Mouse (Mus musculus) brown adipose tissue, adult 24 weeks (tissue): ENCODE measurements around the gene Pnmal1. TPM values are rescaled to one million over a fixed set of nuclear protein-coding genes. Genes with fewer than 3 reads are reported as not detected.

Source experiments
- H3K27ac ChIP-seq: fragments of 200-500 bp; replicated peaks from 2 replicates; pipeline ENCODE4 v1.5.1; 2012; ENCODE audit warnings: low read depth, mild to moderate bottlenecking, low read length
- H3K4me1 ChIP-seq: fragments of 200-500 bp; 2 replicates; pipeline ENCODE4 v1.6.1; 2012; ENCODE audit warnings: low read length, mixed read lengths; ENCODE audit not compliant: control insufficient read depth, insufficient read depth, insufficient read length
- H3K4me3 ChIP-seq: fragments of 200-500 bp; 2 replicates; pipeline ENCODE4 v1.5.1; 2012; ENCODE audit warnings: low read depth, mild to moderate bottlenecking, low read length, moderate library complexity; ENCODE audit not compliant: insufficient read depth
- polyA plus RNA-seq: library from polyadenylated mRNA; stranded (reverse); fragments of >200 nt; gene quantifications from 2 replicates; pipeline ENCODE4 v1.2.4, GENCODE M21; 2012; ENCODE audit not compliant: missing spikeins, insufficient read depth, insufficient read length

Pnmal1 gene
- polyA plus RNA-seq, 1 experiment: not detected

- no peak overlapping the region for H3K27ac ChIP-seq
- H3K4me3 ChIP-seq: peak overlapping the region; percentile 41
- peaks cover 2% of the 10 kb centered on the region; the same call in 1 of the 2 replicates for H3K4me1 ChIP-seq
Measured at GRCm38 (mm10) chr7:16994400-16994799, 34.9 kb downstream of the Pnmal1 start.

DNA sequence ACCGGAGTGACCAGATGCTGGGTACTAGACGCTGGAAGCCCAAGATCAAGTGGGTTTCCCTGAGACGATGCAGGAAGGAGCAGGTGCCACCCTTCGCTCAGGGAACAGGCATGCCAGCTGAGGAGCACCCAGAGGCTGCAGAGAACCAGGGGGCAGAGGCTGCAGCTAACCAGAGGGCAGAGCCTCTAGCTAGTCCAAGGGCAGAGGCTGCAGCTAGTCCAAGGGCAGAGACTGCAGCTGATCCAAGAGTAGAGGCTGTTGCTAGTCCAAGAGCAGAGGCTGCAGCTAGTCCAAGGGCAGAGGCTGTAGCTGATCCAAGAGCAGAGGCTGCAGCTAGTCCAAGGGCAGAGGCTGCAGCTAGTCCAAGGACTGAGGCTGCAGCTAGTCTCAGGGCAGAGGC, 35.9 kb downstream of the Pnmal1 start:
- no peak overlapping the region for H3K27ac ChIP-seq
- no peak overlapping the region for H3K4me3 ChIP-seq

DNA sequence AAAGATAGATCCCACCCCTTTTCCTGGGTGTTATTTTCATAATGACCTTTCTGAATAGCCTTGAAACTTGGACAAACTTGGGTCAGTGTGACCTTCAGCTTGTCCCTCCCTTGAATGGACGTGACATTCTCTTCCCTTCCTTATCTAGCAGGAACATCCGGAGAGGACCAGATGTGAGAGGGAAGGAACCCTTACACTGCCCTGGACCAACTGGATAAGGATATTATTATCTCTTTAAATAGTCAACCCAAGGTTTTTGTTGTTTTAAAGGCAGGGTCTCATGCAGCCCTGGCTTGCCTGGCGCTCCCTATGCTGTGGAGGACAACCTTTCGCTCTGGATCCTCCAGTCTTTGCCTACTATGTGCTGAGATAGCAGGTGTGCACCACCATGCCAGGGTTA, 39.8 kb downstream of the Pnmal1 start:
- no peak overlapping the region for H3K4me3 ChIP-seq
- H3K27ac ChIP-seq: no peak overlapping the region
- peaks cover 5% of the 10 kb centered on the region for H3K4me1 ChIP-seq

More for the DNA sequence above, 35.9 kb downstream of the Pnmal1 start:
- H3K4me1 ChIP-seq: peaks cover 2% of the 10 kb centered on the region; the same call in 1 of the 2 replicates

- Histone ChIP-seq H3K27ac (no peak overlapping the region), H3K4me1 (peaks cover 7% of the 10 kb centered on the region), H3K4me3 (no peak overlapping the region)
Measured at GRCm38 (mm10) chr7:16999650-17000049, 40.2 kb downstream of the Pnmal1 start.

- Histone ChIP-seq H3K4me3 (no peak overlapping the region), H3K27ac (0 out of 2 replicates have a peak overlapping the region, but pooled peaks have one; percentile 8), H3K4me1 (peaks cover 7% of the 10 kb centered on the region)
Measured at GRCm38 (mm10) chr7:17002375-17003195, 43.1 kb downstream of the Pnmal1 start.

DNA sequence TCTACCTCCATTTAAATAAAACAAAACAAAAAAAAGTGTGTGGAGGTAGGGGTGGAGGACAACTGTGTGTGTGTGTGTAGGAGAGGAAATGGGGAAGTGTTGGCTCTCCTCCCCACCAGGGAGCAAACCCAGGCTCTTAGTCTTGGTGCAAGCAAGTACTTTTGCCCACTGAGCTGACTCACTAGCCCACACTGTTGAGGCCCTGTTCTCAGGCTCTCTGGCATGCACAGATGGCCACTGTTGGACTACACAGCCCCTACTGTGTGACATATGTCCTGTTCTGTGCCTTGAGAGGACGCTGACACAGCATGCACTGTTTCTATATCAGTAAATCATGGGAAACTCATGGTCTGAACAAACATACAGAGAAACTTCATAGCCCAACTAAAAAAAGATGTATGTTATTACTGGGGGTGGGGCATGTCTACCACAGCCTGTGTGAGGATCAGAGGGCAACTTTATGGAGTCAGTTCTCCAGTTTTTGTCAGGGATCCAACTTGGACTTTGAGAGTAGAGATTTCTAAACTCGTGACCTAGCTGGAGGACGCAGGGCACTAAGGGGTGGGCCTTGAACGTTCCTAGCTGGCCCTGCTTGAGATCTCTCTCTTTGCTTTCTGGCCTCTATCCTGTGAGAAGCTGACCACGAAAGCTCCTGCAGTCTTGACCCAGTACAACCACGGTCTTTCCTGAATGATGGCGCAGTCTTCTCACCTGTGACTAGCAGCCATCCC, 43.9 kb downstream of the Pnmal1 start:
- Histone ChIP-seq H3K4me1 (peaks cover 7% of the 10 kb centered on the region), H3K27ac (peak overlapping the region; percentile 39; the same call in 1 of the 2 replicates), H3K4me3 (no peak overlapping the region)

DNA sequence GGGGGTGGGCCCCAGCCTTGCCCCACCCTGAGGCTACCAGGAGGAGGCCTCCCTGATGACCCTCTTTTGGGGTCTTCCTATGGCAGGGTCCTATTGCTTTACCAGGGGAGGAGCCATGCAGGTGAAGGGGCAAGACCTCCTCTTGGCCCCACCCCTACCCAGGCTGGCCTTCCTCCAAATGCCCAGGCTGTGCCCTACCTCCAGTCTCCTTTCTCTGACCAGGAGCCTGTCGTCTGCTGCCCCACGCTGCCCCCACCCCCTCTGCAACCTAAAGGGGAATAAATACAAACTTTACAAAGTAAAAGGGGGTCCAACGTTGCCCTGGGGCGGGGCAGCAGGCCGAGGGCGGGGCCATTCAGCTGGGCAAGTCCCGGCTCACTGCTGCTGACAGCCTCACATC, 45.2 kb downstream of the Pnmal1 start:
- Histone ChIP-seq H3K27ac (no peak overlapping the region), H3K4me1 (peaks cover 7% of the 10 kb centered on the region), H3K4me3 (no peak overlapping the region)

DNA sequence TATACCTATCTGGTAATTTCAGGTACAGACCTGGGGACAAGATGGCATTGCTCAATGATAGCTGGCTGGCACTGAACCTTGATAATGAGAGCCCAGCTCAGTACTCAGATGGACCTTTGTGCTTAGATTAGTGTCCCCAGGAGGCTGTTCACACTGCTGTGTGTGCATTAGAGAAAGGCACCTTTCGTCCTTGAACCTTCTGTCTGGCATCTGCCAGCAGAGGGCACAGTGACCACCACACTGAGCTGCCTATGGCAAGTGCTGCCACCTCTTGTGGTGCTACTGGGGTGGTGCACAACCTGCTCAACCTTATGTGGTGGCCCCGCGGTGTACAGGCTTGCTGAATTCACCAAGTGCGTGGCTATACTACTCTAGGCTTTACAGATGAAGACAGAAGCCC, 47.8 kb downstream of the Pnmal1 start:
- Histone ChIP-seq H3K4me3 (no peak overlapping the region), H3K27ac (no peak overlapping the region), H3K4me1 (peaks cover 7% of the 10 kb centered on the region)

DNA sequence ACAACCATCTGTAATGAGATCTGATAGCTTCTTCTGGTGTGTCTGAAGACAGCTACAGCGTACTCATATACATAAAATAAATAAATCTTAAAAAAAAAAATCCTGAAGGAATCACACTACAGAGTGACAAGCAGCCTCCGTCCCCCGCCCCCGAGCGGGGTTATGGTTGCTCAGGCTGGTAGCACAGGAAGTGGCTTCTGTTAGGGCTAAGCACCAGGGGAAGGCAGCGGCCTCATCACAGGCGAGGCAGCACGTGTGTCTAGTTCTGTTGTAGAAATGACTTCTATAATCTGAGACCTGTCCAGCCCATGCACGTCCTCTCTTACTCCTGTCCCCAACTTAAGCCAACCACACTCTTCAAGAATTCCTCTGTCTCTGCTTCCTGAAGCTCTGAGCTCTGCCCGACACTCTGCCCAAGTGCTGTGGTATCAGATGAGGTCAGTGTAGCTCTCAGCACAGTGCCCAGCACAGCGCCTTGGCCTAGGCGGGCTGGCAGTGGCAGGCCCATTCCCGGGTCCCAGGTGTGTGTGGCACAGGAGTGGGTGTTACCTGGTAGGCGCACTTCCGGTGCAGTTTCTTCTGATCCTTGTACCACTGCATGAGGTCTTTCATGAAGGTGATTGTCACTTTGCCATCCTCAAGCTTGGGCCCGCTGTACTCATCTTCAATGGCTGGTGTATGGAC, 50.0 kb downstream of the Pnmal1 start:
- no peak overlapping the region for H3K27ac ChIP-seq
- H3K4me1 ChIP-seq: no peaks in the 10 kb centered on the region; the same call in none of the 2 replicates
- no peak overlapping the region for H3K4me3 ChIP-seq

DNA sequence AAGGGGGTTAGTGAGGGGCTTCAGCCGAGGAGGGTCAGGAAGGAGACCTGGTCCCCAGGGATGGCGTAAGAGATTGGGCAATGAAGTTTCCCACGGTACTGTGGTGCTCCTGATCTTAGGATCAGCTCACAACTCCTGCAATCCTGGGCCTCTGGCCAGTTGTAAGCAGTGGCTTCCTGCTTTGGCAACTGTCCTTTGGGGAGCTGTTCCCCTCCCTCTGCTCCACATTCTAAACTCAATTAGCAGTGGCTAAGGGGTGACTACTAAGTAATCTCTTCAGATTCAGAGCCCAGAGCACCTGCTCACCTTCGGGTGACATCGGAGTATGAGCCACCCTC, 50.5 kb downstream of the Pnmal1 start:
- H3K4me1 ChIP-seq: no peaks in the 10 kb centered on the region; the same call in none of the 2 replicates
- no peak overlapping the region for H3K27ac ChIP-seq
- H3K4me3 ChIP-seq: no peak overlapping the region

DNA sequence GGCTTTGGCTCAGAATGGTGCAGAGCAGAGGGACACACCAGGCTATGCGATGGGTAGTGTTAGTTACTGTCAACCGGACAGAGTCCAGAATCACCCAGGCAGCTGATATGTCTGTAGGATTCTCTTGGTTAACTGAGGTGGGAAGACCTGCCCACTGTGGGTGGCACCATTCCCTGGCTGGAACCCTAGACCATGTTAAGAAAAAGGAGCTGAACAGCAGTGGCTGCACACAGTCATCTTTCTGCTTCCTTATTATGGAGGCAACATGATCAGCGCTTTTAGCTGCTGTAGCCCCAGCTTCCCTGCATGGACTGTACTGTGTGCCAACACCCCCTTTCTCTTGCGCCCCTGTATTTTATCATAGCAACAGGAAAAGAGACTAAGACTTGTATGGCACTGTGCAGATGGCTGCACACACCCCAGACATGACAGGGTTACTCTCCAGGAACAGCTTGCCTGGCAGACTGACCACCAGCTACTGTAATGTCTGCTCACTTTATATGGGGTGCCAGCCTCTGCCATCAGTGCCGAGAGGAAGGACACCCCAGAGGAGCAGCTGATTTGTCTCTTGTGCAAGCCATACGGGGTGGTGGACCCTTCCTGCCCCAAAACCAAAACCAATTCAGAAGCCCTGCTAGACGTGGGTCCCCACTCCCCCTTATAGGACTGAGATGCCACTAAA, 52.6 kb downstream of the Pnmal1 start:
- Histone ChIP-seq H3K4me1 (no peaks in the 10 kb centered on the region; the same call in none of the 2 replicates), H3K4me3 (no peak overlapping the region), H3K27ac (no peak overlapping the region)

Other genes with a start within 250 kb of the Pnmal1 start
- gene Ceacam9, start 237.8 kb upstream of the Pnmal1 start, polyA plus RNA-seq: not detected in 2 replicates
- 80.6 and 87.2 TPM in 2 replicates for gene Ap2s1, start 221.3 kb upstream of the Pnmal1 start, polyA plus RNA-seq
- gene Slc1a5, start 178.3 kb upstream of the Pnmal1 start, polyA plus RNA-seq: 297 and 414 TPM in 2 replicates
- gene Strn4, start 143.8 kb upstream of the Pnmal1 start, polyA plus RNA-seq: 19.4 and 21.5 TPM in 2 replicates
- 8.4 and 11.1 TPM in 2 replicates for gene Fkrp, start 142.9 kb upstream of the Pnmal1 start, polyA plus RNA-seq
- 8.5 and 11.3 TPM in 2 replicates for gene Prkd2, start 116.8 kb upstream of the Pnmal1 start, polyA plus RNA-seq
- 0.79 and 2.1 TPM in 2 replicates for gene Dact3, start 84.4 kb upstream of the Pnmal1 start, polyA plus RNA-seq
- not detected in 2 replicates for gene Gng8, start 67.9 kb upstream of the Pnmal1 start, polyA plus RNA-seq
- 1.9 and 2.8 TPM in 2 replicates for gene Ptgir, start 53.2 kb upstream of the Pnmal1 start, polyA plus RNA-seq
- 210 and 222 TPM in 2 replicates for gene Calm3, start 35.6 kb upstream of the Pnmal1 start, polyA plus RNA-seq
- gene Pnmal2, start 15.0 kb upstream of the Pnmal1 start, polyA plus RNA-seq: not detected in 2 replicates
- gene Gm42372, start 23.4 kb downstream of the Pnmal1 start, polyA plus RNA-seq: not detected in 2 replicates
- gene Ccdc8, start 33.0 kb downstream of the Pnmal1 start, polyA plus RNA-seq: 0.28 and 0.54 TPM in 2 replicates
- 36.7 and 41.0 TPM in 2 replicates for gene Ppp5c, start 68.2 kb downstream of the Pnmal1 start, polyA plus RNA-seq
- gene Hif3a, start 102.7 kb downstream of the Pnmal1 start, polyA plus RNA-seq: 0.25 TPM in 1 of 2 replicates, not detected in the other
- gene Psg16, start 114.4 kb downstream of the Pnmal1 start, polyA plus RNA-seq: not detected in 2 replicates
- not detected in 2 replicates for gene Ceacam3, start 190.6 kb downstream of the Pnmal1 start, polyA plus RNA-seq
- not detected in 2 replicates for gene Psg29, start 243.8 kb downstream of the Pnmal1 start, polyA plus RNA-seq